Comparison of ENCODE assay signal across 8 mouse cellular contexts in the genomic region with DNA sequence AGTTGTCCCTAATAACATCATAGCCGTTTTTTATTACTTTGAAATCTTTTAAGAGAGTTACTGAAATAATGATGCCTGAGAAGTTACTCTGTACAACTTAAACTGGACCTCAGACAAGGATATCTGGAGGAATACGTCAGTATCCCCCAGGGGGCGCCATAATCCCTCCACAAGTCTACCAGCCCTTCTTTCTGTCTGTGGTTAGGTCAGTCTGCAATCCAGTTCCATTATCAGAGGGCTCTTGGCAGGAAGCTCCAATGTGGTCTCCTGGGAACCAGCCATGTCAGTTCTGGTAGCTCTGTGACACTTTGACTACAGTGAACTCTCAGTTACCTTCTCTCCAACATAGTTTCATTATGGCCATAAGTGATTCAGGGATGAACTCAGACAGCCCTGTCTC.
A peak's percentile ranks its signal among the peaks of the same experiment; 100 is the strongest.
DNase-seq lines count a peak whose midpoint lies in the region; ATAC-seq and TF ChIP-seq lines count a peak whose summit lies in the region.

No protein-coding gene starts in this region.

- H3K27ac ChIP-seq in liver, embryonic 12.5 days, result no peak overlapping the region
- H3K27ac ChIP-seq in liver, embryonic 14.5 days, result no peak overlapping the region

- TF ChIP-seq EP300 in liver, embryonic 14.5 days (IDR thresholded peaks at IDR 0.05; ENCODE audit: low read depth), result no peak

- H3K4me3 ChIP-seq in liver, embryonic 12.5 days, result no peak overlapping the region
- no peak overlapping the region for H3K4me3 ChIP-seq in liver, embryonic 14.5 days (ENCODE audit: insufficient read depth in 1 of 2, low read depth in 2 of 2, low read length in 2 of 2)

- peak; percentile 65 for DNase-seq in liver
- DNase-seq in WW6 (ENCODE audit: low read depth, low spot score), result peak; percentile 1
- DNase-seq in embryo, embryonic 10.5 days (ENCODE audit: low spot score), result peak; percentile 60
- DNase-seq in induced T-regulatory cell, adult 2 months (ENCODE audit: low read depth), result peak; percentile 74
- DNase-seq in liver, embryonic 14.5 days (ENCODE audit: low read depth in 3 of 3, low spot score in 3 of 3), result peak in 1 of 3 experiments; percentile 9
- peak; percentile 44 for DNase-seq in right cerebral cortex, postnatal 4 days
- peak; percentile 14 for DNase-seq in yolk sac, embryonic 10.5 days (ENCODE audit: low spot score)

- peak; percentile 51 for TF ChIP-seq CTCF in liver, embryonic 14.5 days (IDR thresholded peaks at IDR 0.05; ENCODE audit: low read depth)

- H3K27me3 ChIP-seq in liver, embryonic 12.5 days (replicated peaks), result no peaks in the 10 kb centered on the region
- H3K27me3 ChIP-seq in liver, embryonic 14.5 days (ENCODE audit: control insufficient read depth, insufficient read depth, low read length), result no peaks in the 10 kb centered on the region

- no peak for ATAC-seq in liver, embryonic 12.5 days
- ATAC-seq in liver, embryonic 14.5 days (ENCODE audit: insufficient read depth), result no peak

- 4% methylated on average over 3 of the region's 3 CpGs for WGBS in liver, embryonic 12.5 days (ENCODE audit: insufficient replicate concordance)
- 7% methylated on average over 3 of the region's 3 CpGs for WGBS in liver, embryonic 14.5 days (ENCODE audit: insufficient replicate concordance)

- H3K4me1 ChIP-seq in liver, embryonic 12.5 days, result no peaks in the 10 kb centered on the region
- no peaks in the 10 kb centered on the region for H3K4me1 ChIP-seq in liver, embryonic 14.5 days (replicated peaks; ENCODE audit: control insufficient read depth in 2 of 2, insufficient read depth in 2 of 2, low read length in 1 of 2)

- no peaks in the 10 kb centered on the region for H3K9me3 ChIP-seq in liver, embryonic 12.5 days (replicated peaks)
- no peaks in the 10 kb centered on the region for H3K9me3 ChIP-seq in liver, embryonic 14.5 days (ENCODE audit: control insufficient read depth, low read length)

- no peak overlapping the region for H3K4me2 ChIP-seq in liver, embryonic 12.5 days
- H3K4me2 ChIP-seq in liver, embryonic 14.5 days (ENCODE audit: low read depth), result no peak overlapping the region

- no peak overlapping the region for H3K9ac ChIP-seq in liver, embryonic 12.5 days
- H3K9ac ChIP-seq in liver, embryonic 14.5 days (replicated peaks), result no peak overlapping the region

- H3K36me3 ChIP-seq in liver, embryonic 12.5 days, result no peaks in the 10 kb centered on the region
- H3K36me3 ChIP-seq in liver, embryonic 14.5 days (replicated peaks; ENCODE audit: control insufficient read depth, insufficient read depth, low read depth), result no peaks in the 10 kb centered on the region
